Mouse (Mus musculus) ES-Bruce4 (cell line): ENCODE results near the gene Gm10401. TPM values are rescaled to one million over a fixed set of nuclear protein-coding genes. Genes with fewer than 3 reads are reported as not detected.

Experiments
- H3K27ac ChIP-seq: 2 replicates; pipeline ENCODE4 v1.5.1; 2012; ENCODE audit warnings: low read length, inconsistent platforms; ENCODE audit not compliant: insufficient read depth
- H3K27me3 ChIP-seq: 2 replicates; pipeline ENCODE4 v1.6.1; 2012; ENCODE audit warnings: mild to moderate bottlenecking, low read length, inconsistent platforms; ENCODE audit not compliant: control insufficient read depth, poor library complexity, insufficient read depth, severe bottlenecking
- H3K36me3 ChIP-seq: 2 replicates; pipeline ENCODE4 v1.6.1; 2012; ENCODE audit warnings: inconsistent platforms, mild to moderate bottlenecking, low read length, moderate library complexity; ENCODE audit not compliant: control insufficient read depth, poor library complexity, insufficient read depth, severe bottlenecking
- H3K4me1 ChIP-seq: one replicate; pipeline ENCODE4 v1.8.1; 2011; ENCODE audit warnings: low read length; ENCODE audit not compliant: control insufficient read depth, insufficient read depth
- H3K4me3 ChIP-seq: 2 replicates; pipeline ENCODE4 v1.5.1; 2011; ENCODE audit warnings: low read depth, mild to moderate bottlenecking, low read length
- H3K9ac ChIP-seq: 2 replicates; pipeline ENCODE4 v1.6.1; 2012; ENCODE audit warnings: low read depth, mild to moderate bottlenecking, inconsistent platforms; ENCODE audit not compliant: poor library complexity, severe bottlenecking
- H3K9me3 ChIP-seq: replicated peaks from 2 replicates; pipeline ENCODE4 v1.6.1; 2012; ENCODE audit warnings: mild to moderate bottlenecking, low read length, inconsistent platforms; ENCODE audit not compliant: control insufficient read depth, poor library complexity, insufficient read depth, severe bottlenecking
- CTCF ChIP-seq: IDR thresholded peaks from one replicate; pipeline ENCODE4 v1.8.1; 2011; ENCODE audit warnings: low read depth, low read length
- EP300 ChIP-seq: IDR thresholded peaks from 2 replicates; pipeline ENCODE4 v1.6.1; 2011; ENCODE audit warnings: low read depth, low read length; ENCODE audit not compliant: insufficient read depth
- POLR2A ChIP-seq: IDR thresholded peaks from one replicate; pipeline ENCODE4 v1.8.1; 2011; ENCODE audit warnings: low read length; ENCODE audit not compliant: insufficient read depth
- polyA plus RNA-seq: library from polyadenylated mRNA; stranded (reverse); fragments of >200 nt; gene quantifications from 2 replicates; pipeline ENCODE4 v1.2.4, GENCODE M21; 2011; ENCODE audit warnings: low read depth; ENCODE audit not compliant: missing spikeins, insufficient read depth, insufficient read length

Gm10401 gene
- polyA plus RNA-seq, 1 experiment = not detected

- peaks cover 23% of the 10 kb centered on the region for H3K36me3 ChIP-seq
- H3K4me1 ChIP-seq = peaks cover 7% of the 10 kb centered on the region
- no peak overlapping the region for H3K9ac ChIP-seq
- H3K27me3 ChIP-seq = no peaks in the 10 kb centered on the region
- no peak overlapping the region for H3K27ac ChIP-seq
- no peak overlapping the region for H3K4me3 ChIP-seq
- H3K9me3 ChIP-seq = no peaks in the 10 kb centered on the region
- TF ChIP-seq CTCF (no peak), EP300 (no peak), POLR2A (no peak)
These were observed 45.5 kb upstream of the Gm10401 start for GRCm38 (mm10) chr5:115143552-115143951.

DNA sequence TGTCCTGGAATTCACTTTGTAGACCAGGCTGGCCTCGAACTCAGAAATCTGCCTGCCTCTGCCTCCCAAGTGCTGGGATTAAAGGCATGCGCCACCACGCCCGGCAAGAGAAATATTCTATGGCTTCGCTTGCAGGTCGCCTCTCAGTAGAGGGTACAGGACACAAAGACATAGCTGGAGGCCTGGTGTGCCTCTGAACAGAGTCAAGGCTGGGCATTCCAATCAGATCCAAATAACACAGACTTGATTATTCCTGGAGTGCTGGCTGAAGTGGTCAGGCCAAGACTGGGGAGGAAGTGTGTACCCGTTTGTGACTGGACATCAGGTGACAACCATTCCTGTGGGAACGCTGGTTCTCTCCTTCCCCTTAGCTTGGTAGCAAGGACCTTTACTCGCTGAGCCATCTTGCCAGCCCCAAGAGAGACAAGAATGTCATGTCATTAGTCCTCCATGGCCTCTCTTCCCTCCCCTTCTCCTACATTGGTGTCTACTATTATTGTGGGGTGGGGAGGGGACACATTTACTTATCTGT is 44.1 kb upstream of the Gm10401 start:
- Histone ChIP-seq H3K4me1 (peaks cover 7% of the 10 kb centered on the region), H3K36me3 (peaks cover 9% of the 10 kb centered on the region), H3K9ac (no peak overlapping the region), H3K4me3 (no peak overlapping the region), H3K27ac (0 out of 2 replicates have a peak overlapping the region, but pooled peaks have one; percentile 2), H3K9me3 (no peaks in the 10 kb centered on the region), H3K27me3 (no peaks in the 10 kb centered on the region)
- no peak for TF ChIP-seq CTCF
- no peak for TF ChIP-seq POLR2A

- no peak overlapping the region for H3K9ac ChIP-seq
- H3K27ac ChIP-seq = peak overlapping the region; percentile 1; the same call in 1 of the 2 replicates
- TF ChIP-seq POLR2A (no peak), CTCF (no peak), EP300 (no peak)
- no peaks in the 10 kb centered on the region for H3K36me3 ChIP-seq
- no peak overlapping the region for H3K4me3 ChIP-seq
- H3K27me3 ChIP-seq = no peaks in the 10 kb centered on the region
- no peaks in the 10 kb centered on the region for H3K9me3 ChIP-seq
- peaks cover 4% of the 10 kb centered on the region for H3K4me1 ChIP-seq
These were observed 42.6 kb upstream of the Gm10401 start for GRCm38 (mm10) chr5:115140726-115141125.

- Histone ChIP-seq H3K9me3 (no peaks in the 10 kb centered on the region), H3K36me3 (no peaks in the 10 kb centered on the region), H3K9ac (no peak overlapping the region), H3K4me3 (no peak overlapping the region), H3K27me3 (no peaks in the 10 kb centered on the region), H3K4me1 (peaks cover 4% of the 10 kb centered on the region), H3K27ac (no peak overlapping the region)
- TF ChIP-seq POLR2A (no peak), CTCF (no peak), EP300 (no peak)
These were observed 41.0 kb upstream of the Gm10401 start for GRCm38 (mm10) chr5:115139124-115139523.

DNA sequence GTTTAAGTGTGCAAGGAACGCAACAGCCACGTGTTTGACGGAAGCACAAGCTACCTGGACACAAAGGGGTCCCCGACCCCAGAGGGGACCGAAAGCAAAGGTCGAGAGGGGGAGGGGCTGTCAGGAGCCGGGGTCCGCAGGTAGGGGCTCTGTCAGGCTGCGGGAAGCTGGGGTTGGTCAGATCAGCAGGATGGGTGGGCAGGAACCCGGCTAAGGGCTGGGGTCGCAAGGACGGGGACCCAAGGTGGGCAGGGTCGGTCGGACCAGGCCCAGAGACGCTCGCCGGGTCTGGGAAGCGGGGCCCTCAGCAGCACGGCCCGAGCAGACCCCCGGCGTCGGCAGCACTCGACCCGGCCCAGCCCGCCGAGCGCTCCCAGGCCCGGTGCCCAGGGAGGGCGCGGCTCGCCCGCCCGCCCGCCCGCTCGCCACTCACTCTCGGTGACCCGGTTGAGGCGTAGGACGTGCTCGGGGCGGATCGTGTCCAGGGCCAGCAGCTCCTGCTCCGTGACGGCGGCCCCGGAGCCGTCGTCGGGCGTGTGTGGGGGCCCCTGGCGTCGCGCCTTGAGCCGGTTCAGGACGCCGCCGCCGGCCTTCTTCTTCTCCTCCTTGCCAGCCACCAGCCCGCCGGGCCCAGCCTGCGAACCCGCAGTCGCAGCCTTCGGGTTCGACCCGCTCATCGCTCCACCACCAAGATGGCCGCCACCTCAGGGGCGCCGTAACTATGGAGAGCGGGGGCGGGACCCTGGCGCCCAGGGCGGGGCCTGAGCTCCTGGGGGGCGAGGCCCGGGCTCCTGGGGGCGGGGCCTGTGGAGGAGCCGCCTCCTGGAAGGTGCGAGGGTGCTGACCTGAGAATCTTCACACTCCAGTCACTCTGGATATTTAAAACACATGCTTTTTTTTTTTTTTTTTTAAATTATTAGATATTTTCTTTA is 36.4 kb upstream of the Gm10401 start, which contains the start of gene Unc119b:
Unc119b (minus strand) TSS at position 742 of the 932 bp plus-strand sequence.
- H3K36me3 ChIP-seq = no peaks in the 10 kb centered on the region
- TF ChIP-seq CTCF (no peak), EP300 (no peak), POLR2A (no peak)
- H3K9me3 ChIP-seq = no peaks in the 10 kb centered on the region
- H3K9ac ChIP-seq = peak within 1 kb of the TSS; percentile 94
- H3K4me3 ChIP-seq = peak within 1 kb of the TSS; percentile 71
- H3K27me3 ChIP-seq = no peaks in the 10 kb centered on the region
- no peak within 1 kb of the TSS for H3K27ac ChIP-seq
- no peaks in the 10 kb centered on the region for H3K4me1 ChIP-seq
